Mouse (Mus musculus) lung, adult 2 months (tissue): ENCODE results near the gene Otol1.

Experiments
- CTCF ChIP-seq: fragments of 200-500 bp; IDR thresholded peaks from 2 replicates; pipeline ENCODE4 v1.5.1; 2011; ENCODE audit warnings: mild to moderate bottlenecking, low read length, control low read depth; ENCODE audit not compliant: insufficient read depth
- POLR2A ChIP-seq: fragments of 200-500 bp; IDR thresholded peaks from 2 replicates; pipeline ENCODE4 v1.6.1; 2011; ENCODE audit warnings: low read depth, mild to moderate bottlenecking, control low read depth, low read length, borderline replicate concordance; ENCODE audit errors: extremely low read depth

GRCm38 (mm10) chr3:69978092-69978491 is 29.3 kb upstream of the Otol1 start:
- no peak for TF ChIP-seq CTCF
- no peak for TF ChIP-seq POLR2A
